In the genomic region with DNA sequence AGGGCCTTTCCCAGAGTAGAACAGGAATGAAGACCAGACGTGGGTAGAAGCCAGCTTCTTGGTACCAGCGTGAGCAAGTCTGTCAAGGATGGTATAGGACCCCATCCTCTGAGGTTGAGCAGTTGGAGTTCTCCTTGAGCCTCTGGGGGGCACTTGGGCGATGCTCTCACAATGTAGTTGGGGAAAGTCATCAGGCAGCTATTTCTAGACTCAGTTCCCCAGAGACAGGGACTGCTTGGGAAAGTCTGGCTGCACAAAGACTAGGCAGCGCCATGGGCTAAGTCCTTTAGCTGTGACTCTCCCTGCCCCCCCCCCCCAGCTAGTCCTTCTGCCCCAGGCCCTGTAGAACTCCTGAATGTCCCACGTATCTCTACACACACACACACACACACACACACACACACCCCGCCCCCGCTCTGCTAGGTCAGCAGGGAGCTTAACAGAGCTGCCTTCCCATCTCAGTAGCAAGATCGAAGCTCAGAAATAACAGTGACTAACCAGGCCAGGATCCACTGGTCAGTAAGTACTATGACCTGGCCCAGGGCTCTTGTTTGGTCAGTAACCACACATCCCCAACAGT, we compare ENCODE assay signal across 9 mouse cellular contexts. TPM values are rescaled to one million over a fixed set of nuclear protein-coding genes. Genes with fewer than 3 reads are reported as not detected.
DNase-seq lines count a peak whose midpoint lies in the region; ATAC-seq lines count a peak whose summit lies in the region.
"Had no signal": no experiment of that assay in that cellular context is flagged by ENCODE, and none has a peak within 500 bp of the region (broad histone marks: within the 10 kb centered on the region; RNA-seq: fewer than 3 reads in every experiment).

No protein-coding gene starts in this region.

- peaks cover 21% of the 10 kb centered on the region for H3K36me3 ChIP-seq in forebrain, embryonic 10.5 days (replicated peaks)
- no peaks in the 10 kb centered on the region; the same call in 1 of the 2 replicates for H3K36me3 ChIP-seq in forebrain, embryonic 11.5 days (ENCODE audit: control insufficient read depth, insufficient read depth, low read length)
- H3K36me3 ChIP-seq in hindbrain, embryonic 13.5 days = peaks cover 18% of the 10 kb centered on the region

- no peaks in the 10 kb centered on the region for H3K9me3 ChIP-seq in forebrain, embryonic 10.5 days
- H3K9me3 ChIP-seq in forebrain, embryonic 11.5 days (ENCODE audit: control insufficient read depth, low read length) = no peaks in the 10 kb centered on the region
- no peaks in the 10 kb centered on the region for H3K9me3 ChIP-seq in hindbrain, embryonic 13.5 days

- no peak overlapping the region for H3K4me3 ChIP-seq in forebrain, embryonic 10.5 days
- no peak overlapping the region for H3K4me3 ChIP-seq in forebrain, embryonic 11.5 days (ENCODE audit: low read depth, low read length)
- H3K4me3 ChIP-seq in hindbrain, embryonic 13.5 days = no peak overlapping the region

- no peak overlapping the region for H3K9ac ChIP-seq in forebrain, embryonic 11.5 days (ENCODE audit: low read length)
- 0 out of 2 replicates have a peak overlapping the region, but pooled peaks have one; percentile 13 for H3K9ac ChIP-seq in hindbrain, embryonic 13.5 days

- 75% methylated on average over 8 of the region's 8 CpGs for WGBS in forebrain, embryonic 10.5 days
- WGBS in forebrain, embryonic 11.5 days = 74% methylated on average over 8 of the region's 8 CpGs
- 65% methylated on average over 7 of the region's 8 CpGs for WGBS in hindbrain, embryonic 13.5 days

- DNase-seq in forebrain, embryonic 10.5 days (ENCODE audit: extremely low spot score, low spot score) = no peak
- DNase-seq in forebrain, embryonic 11.5 days (ENCODE audit: low spot score) = no peak
- peak; percentile 9 for DNase-seq in lung, postnatal 36 days
- DNase-seq in lung, postnatal 4 days = no peak
- DNase-seq in skeletal muscle tissue, adult 2 months (ENCODE audit: low read depth, low spot score) = peak; percentile 42
- DNase-seq in right cerebral cortex, adult 18-20 months = no peak
- no peak for DNase-seq in adrenal gland, adult 18-20 months (ENCODE audit: low spot score in 2 of 2)
- DNase-seq: adrenal gland, postnatal 10 days had no signal

- no peaks in the 10 kb centered on the region for H3K27me3 ChIP-seq in forebrain, embryonic 10.5 days (ENCODE audit: poor library complexity, severe bottlenecking)
- H3K27me3 ChIP-seq in forebrain, embryonic 11.5 days (ENCODE audit: control insufficient read depth, insufficient read depth, low read length) = no peaks in the 10 kb centered on the region
- H3K27me3 ChIP-seq in hindbrain, embryonic 13.5 days = no peaks in the 10 kb centered on the region

- H3K4me2 ChIP-seq in forebrain, embryonic 11.5 days (ENCODE audit: low read depth, low read length, severe bottlenecking) = no peak overlapping the region
- no peak overlapping the region for H3K4me2 ChIP-seq in hindbrain, embryonic 13.5 days

- ATAC-seq in forebrain, embryonic 11.5 days (replicated peaks; ENCODE audit: low FRiP score) = no peak
- no peak for ATAC-seq in hindbrain, embryonic 13.5 days (ENCODE audit: low FRiP score)

- H3K4me1 ChIP-seq in forebrain, embryonic 10.5 days = peaks cover 56% of the 10 kb centered on the region
- H3K4me1 ChIP-seq in forebrain, embryonic 11.5 days (replicated peaks; ENCODE audit: control insufficient read depth, insufficient read depth, low read length) = peaks cover 9% of the 10 kb centered on the region; the same call in 1 of the 2 replicates
- peaks cover 37% of the 10 kb centered on the region for H3K4me1 ChIP-seq in hindbrain, embryonic 13.5 days (replicated peaks)

- H3K27ac ChIP-seq in forebrain, embryonic 10.5 days = peak overlapping the region; percentile 48; the same call in 1 of the 2 replicates
- H3K27ac ChIP-seq in forebrain, embryonic 11.5 days (ENCODE audit: low read depth, low read length) = no peak overlapping the region
- H3K27ac ChIP-seq in hindbrain, embryonic 13.5 days = peak overlapping the region; percentile 35; the same call in 1 of the 2 replicates

RNA-seq across cellular contexts. Expression of gene Akna, which starts 3.4 kb away (rescaled TPM):
- polyA plus RNA-seq in forebrain, embryonic 10.5 days (2016; fragmentation: Nextera tagmentation; extraction: Ambion mirVana) = 10.2 and 13.1 TPM in 2 replicates
- 18.8 and 21.0 TPM in 2 replicates for polyA plus RNA-seq in forebrain, embryonic 11.5 days (2014; fragmentation: Nextera tagmentation; extraction: Ambion mirVana)
- 6.0 and 6.2 TPM in 2 replicates for polyA plus RNA-seq in hindbrain, embryonic 13.5 days (2015; fragmentation: Nextera tagmentation; extraction: Ambion mirVana)
- 1 to 10 TPM; 4.0 to 6.9 TPM for total RNA-seq in adrenal gland, adult 18-20 months (2021)

RNA-seq across cellular contexts. Expression of gene Orm2, which starts 37.5 kb away (rescaled TPM):
- polyA plus RNA-seq in forebrain, embryonic 10.5 days (2016; fragmentation: Nextera tagmentation; extraction: Ambion mirVana) = not detected in 2 replicates
- polyA plus RNA-seq in forebrain, embryonic 11.5 days (2014; fragmentation: Nextera tagmentation; extraction: Ambion mirVana) = not detected in 2 replicates
- polyA plus RNA-seq in hindbrain, embryonic 13.5 days (2015; fragmentation: Nextera tagmentation; extraction: Ambion mirVana) = not detected in 2 replicates
- 10 to 100 TPM in 1 of 2 experiments, 1 to 10 TPM in 1; 3.1 to 11.3 TPM for total RNA-seq in adrenal gland, adult 18-20 months (2021)

RNA-seq across cellular contexts. Expression of gene Orm3, which starts 43.8 kb away (rescaled TPM):
- polyA plus RNA-seq in forebrain, embryonic 10.5 days (2016; fragmentation: Nextera tagmentation; extraction: Ambion mirVana) = not detected in 2 replicates
- polyA plus RNA-seq in forebrain, embryonic 11.5 days (2014; fragmentation: Nextera tagmentation; extraction: Ambion mirVana) = not detected in 2 replicates
- polyA plus RNA-seq in hindbrain, embryonic 13.5 days (2015; fragmentation: Nextera tagmentation; extraction: Ambion mirVana) = not detected in 2 replicates
- 10 to 100 TPM; 12.2 to 13.7 TPM for total RNA-seq in adrenal gland, adult 18-20 months (2021)

RNA-seq across cellular contexts. Expression of gene Orm1, which starts 55.4 kb away (rescaled TPM):
- polyA plus RNA-seq in forebrain, embryonic 10.5 days (2016; fragmentation: Nextera tagmentation; extraction: Ambion mirVana) = not detected in 2 replicates
- polyA plus RNA-seq in forebrain, embryonic 11.5 days (2014; fragmentation: Nextera tagmentation; extraction: Ambion mirVana) = not detected in 2 replicates
- polyA plus RNA-seq in hindbrain, embryonic 13.5 days (2015; fragmentation: Nextera tagmentation; extraction: Ambion mirVana) = not detected in 2 replicates
- total RNA-seq in adrenal gland, adult 18-20 months (2021) = 100 to 1,000 TPM in 1 of 2 experiments, 10 to 100 TPM in 1; 44.2 to 127 TPM

Comparison
In these comparisons a context has a peak if more than half of its experiments do, and no peak if none do; other contexts are left out.
1. DNase-seq: peak in lung, postnatal 36 days (single experiment) and skeletal muscle tissue, adult 2 months (single experiment); none in forebrain, embryonic 10.5 days (single experiment), forebrain, embryonic 11.5 days (single experiment), lung, postnatal 4 days (0 of 2), right cerebral cortex, adult 18-20 months (single experiment) and adrenal gland, adult 18-20 months (0 of 2).